Mouse (Mus musculus) CH12F3 (cell line): ENCODE results near the gene Nol10.

ENCODE experiments used
- in situ Hi-C: fragments of 300-500 bp; cut with MboI; formaldehyde crosslinking; loops from 2 replicates; pipeline ENCODE4 v1.14.3; 2020; ENCODE audit warnings: low sequenced_read_pairs

The Nol10 gene

GRCm38 (mm10) chr12:17402116-17402515 is 53.9 kb downstream of the Nol10 start:
- in situ Hi-C loops = no loop called here

- in situ Hi-C loops = no loop called here
Measured at GRCm38 (mm10) chr12:17403998-17404397, 55.7 kb downstream of the Nol10 start.

- in situ Hi-C loops = no loop called here
Measured at GRCm38 (mm10) chr12:17406825-17407224, 58.6 kb downstream of the Nol10 start.

GRCm38 (mm10) chr12:17408312-17408711 is 60.1 kb downstream of the Nol10 start:
- in situ Hi-C loops = no loop called here

- in situ Hi-C loops = no loop called here
Measured at GRCm38 (mm10) chr12:17411242-17411641, 63.0 kb downstream of the Nol10 start.

- in situ Hi-C loops = no loop called here
Measured at GRCm38 (mm10) chr12:17411797-17412526, 63.7 kb downstream of the Nol10 start.

GRCm38 (mm10) chr12:17414734-17415133 is 66.5 kb downstream of the Nol10 start:
- in situ Hi-C loops = no loop called here

GRCm38 (mm10) chr12:17420168-17420810 is 72.0 kb downstream of the Nol10 start:
- in situ Hi-C loops = no loop called here

- in situ Hi-C loops = no loop called here
Measured at GRCm38 (mm10) chr12:17425254-17426169, 77.3 kb downstream of the Nol10 start.

GRCm38 (mm10) chr12:17426735-17427134 is 78.5 kb downstream of the Nol10 start:
- in situ Hi-C loops = no loop called here

GRCm38 (mm10) chr12:17430578-17430977 is 82.3 kb downstream of the Nol10 start:
- in situ Hi-C loops = no loop called here

GRCm38 (mm10) chr12:17431166-17431565 is 82.9 kb downstream of the Nol10 start:
- in situ Hi-C loops = no loop called here

GRCm38 (mm10) chr12:17431812-17432332 is 83.6 kb downstream of the Nol10 start:
- in situ Hi-C loops = no loop called here

- in situ Hi-C loops = no loop called here
Measured at GRCm38 (mm10) chr12:17433712-17434111, 85.5 kb downstream of the Nol10 start.

- in situ Hi-C loops = no loop called here
Measured at GRCm38 (mm10) chr12:17436471-17436870, 88.2 kb downstream of the Nol10 start.

GRCm38 (mm10) chr12:17440251-17440651 is 92.0 kb downstream of the Nol10 start:
- in situ Hi-C loops = no loop called here

- in situ Hi-C loops = no loop called here
Measured at GRCm38 (mm10) chr12:17441495-17441894, 93.2 kb downstream of the Nol10 start.

- in situ Hi-C loops = no loop called here
Measured at GRCm38 (mm10) chr12:17444406-17444805, 96.1 kb downstream of the Nol10 start.

- in situ Hi-C loops = no loop called here
Measured at GRCm38 (mm10) chr12:17445251-17445650, 97.0 kb downstream of the Nol10 start.

- in situ Hi-C loops = no loop called here
Measured at GRCm38 (mm10) chr12:17448781-17449180, 100.5 kb downstream of the Nol10 start.

GRCm38 (mm10) chr12:17449661-17450091 is 101.4 kb downstream of the Nol10 start:
- in situ Hi-C loops = no loop called here
